In the genomic region with DNA sequence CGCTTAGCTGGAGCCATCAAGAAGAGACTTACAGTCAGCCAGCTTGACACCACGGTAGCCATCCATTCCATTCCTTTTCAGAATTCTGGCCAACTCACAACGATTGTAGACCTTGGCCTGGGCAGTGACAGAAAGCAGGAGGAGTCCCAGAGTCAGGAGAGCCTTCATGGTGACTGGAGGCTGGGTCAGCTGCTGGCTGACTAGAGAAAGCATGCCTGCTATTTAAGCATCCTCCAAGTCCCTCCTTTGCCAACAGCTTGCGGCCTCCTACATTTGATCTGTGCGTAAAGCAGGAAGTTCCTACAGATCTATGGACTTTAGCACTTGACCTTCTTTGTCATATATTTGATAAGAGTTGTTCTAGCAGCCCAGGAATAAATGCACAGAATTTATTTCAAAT, we compare ENCODE assay signal across 19 mouse cellular contexts. TPM values are rescaled to one million over a fixed set of nuclear protein-coding genes. Genes with fewer than 3 reads are reported as not detected.
DNase-seq lines count a peak whose midpoint lies in the region; ATAC-seq lines count a peak whose summit lies in the region.
"Had no signal": no experiment of that assay in that cellular context is flagged by ENCODE, and none has a peak within 500 bp of the region (broad histone marks: within the 10 kb centered on the region; RNA-seq: fewer than 3 reads in every experiment).

Gene Lyz1 (minus strand): TSS at position 198 of the 400 bp plus-strand sequence.

- no peak for DNase-seq in adrenal gland, adult 18-20 months (ENCODE audit: low spot score in 2 of 2)
- no peak for DNase-seq in adrenal gland, adult (ENCODE audit: inconsistent age in 2 of 2, low spot score in 1 of 2)
- DNase-seq in kidney, postnatal 10 days = peak; percentile 41
- peak; percentile 51 to 72 for DNase-seq in lung, postnatal 4 days
- DNase-seq: cerebellum, adult 18-20 months; forebrain, postnatal 0 days; gastrocnemius, postnatal 14 days; layer of hippocampus, postnatal 36 days; liver, embryonic 13.5 days; midbrain, embryonic 14.5 days; right cerebral cortex, postnatal 14 days had no signal

- no peaks in the 10 kb centered on the region for H3K9me3 ChIP-seq in kidney, embryonic 14.5 days (ENCODE audit: control insufficient read depth, low read length)
- H3K9me3 ChIP-seq in midbrain, embryonic 15.5 days = no peaks in the 10 kb centered on the region
- no peaks in the 10 kb centered on the region for H3K9me3 ChIP-seq in hindbrain, embryonic 13.5 days
- H3K9me3 ChIP-seq: liver, embryonic 13.5 days had no signal

- WGBS in kidney, embryonic 14.5 days = 69% methylated on average over 5 of the region's 5 CpGs
- 76% methylated on average over 5 of the region's 5 CpGs for WGBS in midbrain, embryonic 15.5 days
- WGBS in hindbrain, embryonic 13.5 days = 79% methylated on average over 5 of the region's 5 CpGs

- H3K27me3 ChIP-seq in kidney, embryonic 14.5 days (ENCODE audit: control insufficient read depth, insufficient read depth, low read length) = no peaks in the 10 kb centered on the region
- H3K27me3 ChIP-seq in midbrain, embryonic 15.5 days (replicated peaks) = no peaks in the 10 kb centered on the region
- H3K27me3 ChIP-seq in hindbrain, embryonic 13.5 days = no peaks in the 10 kb centered on the region
- H3K27me3 ChIP-seq: CH12.LX; liver, embryonic 13.5 days had no signal

- H3K9ac ChIP-seq in kidney, embryonic 14.5 days (ENCODE audit: low read depth, low read length) = no peak within 1 kb of the TSS
- H3K9ac ChIP-seq in midbrain, embryonic 15.5 days = no peak within 1 kb of the TSS
- H3K9ac ChIP-seq in hindbrain, embryonic 13.5 days = no peak within 1 kb of the TSS
- H3K9ac ChIP-seq: forebrain, postnatal 0 days; liver, embryonic 13.5 days had no signal

- no peaks in the 10 kb centered on the region for H3K4me1 ChIP-seq in kidney, embryonic 14.5 days (ENCODE audit: control insufficient read depth, insufficient read depth, low read length)
- H3K4me1 ChIP-seq in midbrain, embryonic 15.5 days = no peaks in the 10 kb centered on the region
- H3K4me1 ChIP-seq in hindbrain, embryonic 13.5 days (replicated peaks) = no peaks in the 10 kb centered on the region
- H3K4me1 ChIP-seq: liver, embryonic 13.5 days had no signal

- H3K4me3 ChIP-seq in kidney, embryonic 14.5 days (ENCODE audit: low read length) = no peak within 1 kb of the TSS
- H3K4me3 ChIP-seq in midbrain, embryonic 15.5 days = no peak within 1 kb of the TSS
- no peak within 1 kb of the TSS for H3K4me3 ChIP-seq in hindbrain, embryonic 13.5 days
- H3K4me3 ChIP-seq: liver, embryonic 13.5 days had no signal

- no peak within 1 kb of the TSS for H3K27ac ChIP-seq in kidney, embryonic 14.5 days (ENCODE audit: low read depth, low read length)
- no peak within 1 kb of the TSS for H3K27ac ChIP-seq in midbrain, embryonic 15.5 days
- H3K27ac ChIP-seq in hindbrain, embryonic 13.5 days = no peak within 1 kb of the TSS
- H3K27ac ChIP-seq: liver, embryonic 13.5 days had no signal

- ATAC-seq in kidney, embryonic 14.5 days (ENCODE audit: low FRiP score, low TSS enrichment) = no peak
- ATAC-seq in granulocyte monocyte progenitor cell, adult 5-6 weeks (replicated peaks; ENCODE audit: poor library complexity, severe bottlenecking) = 0 out of 2 replicates have a peak, but pooled peaks have one; percentile 34
- no peak for ATAC-seq in midbrain, embryonic 15.5 days (replicated peaks)
- no peak for ATAC-seq in hindbrain, embryonic 13.5 days (ENCODE audit: low FRiP score)
- ATAC-seq: forebrain, postnatal 0 days had no signal

- H3K36me3 ChIP-seq in kidney, embryonic 14.5 days (ENCODE audit: control insufficient read depth, insufficient read depth, low read length) = no peaks in the 10 kb centered on the region
- no peaks in the 10 kb centered on the region for H3K36me3 ChIP-seq in midbrain, embryonic 15.5 days (replicated peaks)
- H3K36me3 ChIP-seq in hindbrain, embryonic 13.5 days = no peaks in the 10 kb centered on the region
- H3K36me3 ChIP-seq: liver, embryonic 13.5 days had no signal

- no peak within 1 kb of the TSS for H3K4me2 ChIP-seq in kidney, embryonic 14.5 days (replicated peaks; ENCODE audit: low read depth, low read length)
- no peak within 1 kb of the TSS for H3K4me2 ChIP-seq in midbrain, embryonic 15.5 days
- no peak within 1 kb of the TSS for H3K4me2 ChIP-seq in hindbrain, embryonic 13.5 days
- H3K4me2 ChIP-seq: liver, embryonic 13.5 days had no signal

RNA-seq across cellular contexts. Expression of gene Lyz1, which starts in this region (rescaled TPM):
- total RNA-seq in adrenal gland, adult 18-20 months (2021) = 10 to 100 TPM; 15.0 to 32.1 TPM
- not detected in 2 replicates for polyA plus RNA-seq in kidney, embryonic 14.5 days (2014; fragmentation: Nextera tagmentation; extraction: Ambion mirVana)
- total RNA-seq in granulocyte monocyte progenitor cell, adult 5-6 weeks (2014; fragmentation: Nextera tagmentation) = not detected in 2 replicates
- total RNA-seq in granulocyte monocyte progenitor cell, adult 5-6 weeks (2017) = 0.22 and 0.41 TPM in 2 replicates
- not detected in 2 replicates for polyA plus RNA-seq in midbrain, embryonic 15.5 days (2015; fragmentation: Nextera tagmentation; extraction: Ambion mirVana)
- polyA plus RNA-seq in hindbrain, embryonic 13.5 days (2015; fragmentation: Nextera tagmentation; extraction: Ambion mirVana) = not detected in 2 replicates
- total RNA-seq: CH12.LX; forebrain, postnatal 0 days had no signal
- polyA plus RNA-seq: embryonic facial prominence, embryonic 11.5 days; kidney, embryonic 16.5 days; limb, embryonic 11.5 days; liver, embryonic 13.5 days; midbrain, embryonic 14.5 days had no signal

Comparison
In these comparisons a context has a peak if more than half of its experiments do, and no peak if none do; other contexts are left out.
1. RNA of gene Lyz1 (total RNA-seq): 15.0 to 32.1 TPM in adrenal gland, adult 18-20 months; 0.22 to 0.41 TPM in granulocyte monocyte progenitor cell, adult 5-6 weeks; every median in the first group is over 10 times any median in the second.
2. Peak in ATAC-seq in granulocyte monocyte progenitor cell, adult 5-6 weeks; RNA of the gene not detected or under 1 TPM.
3. DNase-seq: peak in kidney, postnatal 10 days (single experiment) and lung, postnatal 4 days (2 of 2); none in adrenal gland, adult 18-20 months (0 of 2) and adrenal gland, adult (0 of 2).